Mouse (Mus musculus): ENCODE data around the gene Herpud1. TPM values are rescaled to one million over a fixed set of nuclear protein-coding genes. Genes with fewer than 3 reads are reported as not detected.
A peak's percentile ranks its signal among the peaks of the same experiment; 100 is the strongest.

The Herpud1 gene
- total and polyA plus RNA-seq, 3 experiments = 216 to 349 (median 272) TPM

- H3K4me3 ChIP-seq = no peak overlapping the region
- no peaks in the 10 kb centered on the region for H3K27me3 ChIP-seq (ENCODE audit: control insufficient read depth, insufficient read depth, low read length)
- no peak for TF ChIP-seq POLR2A (IDR thresholded peaks at IDR 0.05; ENCODE audit: insufficient read depth, low read depth, low read length)
- TF ChIP-seq EP300 (IDR thresholded peaks at IDR 0.05; ENCODE audit: insufficient read depth, low read depth, low read length) = no peak
- no peak for TF ChIP-seq CTCF (IDR thresholded peaks at IDR 0.05)
- no peaks in the 10 kb centered on the region for H3K4me1 ChIP-seq (ENCODE audit: control insufficient read depth, insufficient read depth, low read length)
- 70% methylated on average over 6 of the region's 6 CpGs for WGBS
- no peak overlapping the region for H3K27ac ChIP-seq
- intact Hi-C loops (cut with DNase I) = no loop called here
- no peaks in the 10 kb centered on the region for H3K79me2 ChIP-seq (replicated peaks; ENCODE audit: control insufficient read depth, insufficient read depth, low read length)
- no peaks in the 10 kb centered on the region for H3K36me3 ChIP-seq (ENCODE audit: control insufficient read depth, insufficient read depth, low read length)
- no peak overlapping the region for H3K9ac ChIP-seq (ENCODE audit: low read depth, low read length)
- DNase-seq = no peak
Measured at GRCm38 (mm10) chr8:94412518-94412917, 26.3 kb downstream of the Herpud1 start.

- Histone ChIP-seq H3K27me3 (ENCODE audit: control insufficient read depth, insufficient read depth, low read length) (no peaks in the 10 kb centered on the region), H3K36me3 (ENCODE audit: control insufficient read depth, insufficient read depth, low read length) (no peaks in the 10 kb centered on the region), H3K4me3 (no peak overlapping the region), H3K79me2 (replicated peaks; ENCODE audit: control insufficient read depth, insufficient read depth, low read length) (no peaks in the 10 kb centered on the region), H3K4me1 (ENCODE audit: control insufficient read depth, insufficient read depth, low read length) (no peaks in the 10 kb centered on the region), H3K27ac (no peak overlapping the region), H3K9ac (ENCODE audit: low read depth, low read length) (no peak overlapping the region)
- 85% methylated on average over 6 of the region's 6 CpGs for WGBS
- intact Hi-C loops (cut with DNase I) = no loop called here
- DNase-seq = no peak
- TF ChIP-seq EP300 (IDR thresholded peaks at IDR 0.05; ENCODE audit: insufficient read depth, low read depth, low read length) (no peak), POLR2A (IDR thresholded peaks at IDR 0.05; ENCODE audit: insufficient read depth, low read depth, low read length) (no peak), CTCF (IDR thresholded peaks at IDR 0.05) (no peak)
Measured at GRCm38 (mm10) chr8:94413509-94413908, 27.3 kb downstream of the Herpud1 start.

- TF ChIP-seq POLR2A (IDR thresholded peaks at IDR 0.05; ENCODE audit: insufficient read depth, low read depth, low read length) = no peak
- TF ChIP-seq CTCF (IDR thresholded peaks at IDR 0.05) = no peak
- no peak for TF ChIP-seq EP300 (IDR thresholded peaks at IDR 0.05; ENCODE audit: insufficient read depth, low read depth, low read length)
- Histone ChIP-seq H3K36me3 (ENCODE audit: control insufficient read depth, insufficient read depth, low read length) (no peaks in the 10 kb centered on the region), H3K27me3 (ENCODE audit: control insufficient read depth, insufficient read depth, low read length) (no peaks in the 10 kb centered on the region), H3K27ac (no peak overlapping the region), H3K4me1 (ENCODE audit: control insufficient read depth, insufficient read depth, low read length) (no peaks in the 10 kb centered on the region), H3K9ac (ENCODE audit: low read depth, low read length) (no peak overlapping the region), H3K4me3 (no peak overlapping the region), H3K79me2 (replicated peaks; ENCODE audit: control insufficient read depth, insufficient read depth, low read length) (no peaks in the 10 kb centered on the region)
- 58% methylated on average over 2 of the region's 2 CpGs for whole genome bisulfite sequencing
- peak in 1 of 2 experiments; percentile 5 for DNase-seq
- intact Hi-C loops (cut with DNase I) = no loop called here
Measured at GRCm38 (mm10) chr8:94415218-94415617, 29.0 kb downstream of the Herpud1 start.

GRCm38 (mm10) chr8:94418017-94418416 is 31.8 kb downstream of the Herpud1 start:
- WGBS = 55% methylated on average over 9 of the region's 9 CpGs
- no peak overlapping the region for H3K27ac ChIP-seq
- no peak for DNase-seq
- no peak overlapping the region for H3K9ac ChIP-seq (ENCODE audit: low read depth, low read length)
- no peak overlapping the region for H3K4me3 ChIP-seq
- no peaks in the 10 kb centered on the region for H3K4me1 ChIP-seq (ENCODE audit: control insufficient read depth, insufficient read depth, low read length)
- H3K27me3 ChIP-seq (ENCODE audit: control insufficient read depth, insufficient read depth, low read length) = no peaks in the 10 kb centered on the region
- TF ChIP-seq POLR2A (IDR thresholded peaks at IDR 0.05; ENCODE audit: insufficient read depth, low read depth, low read length) (no peak), EP300 (IDR thresholded peaks at IDR 0.05; ENCODE audit: insufficient read depth, low read depth, low read length) (no peak), CTCF (IDR thresholded peaks at IDR 0.05) (no peak)
- no peaks in the 10 kb centered on the region for H3K36me3 ChIP-seq (ENCODE audit: control insufficient read depth, insufficient read depth, low read length)
- no peaks in the 10 kb centered on the region for H3K79me2 ChIP-seq (replicated peaks; ENCODE audit: control insufficient read depth, insufficient read depth, low read length)
- intact Hi-C loops (cut with DNase I) = no loop called here

GRCm38 (mm10) chr8:94422270-94422669 is 36.0 kb downstream of the Herpud1 start:
- no peak for DNase-seq
- TF ChIP-seq POLR2A (IDR thresholded peaks at IDR 0.05; ENCODE audit: insufficient read depth, low read depth, low read length) = no peak
- no peak for TF ChIP-seq CTCF (IDR thresholded peaks at IDR 0.05)
- TF ChIP-seq EP300 (IDR thresholded peaks at IDR 0.05; ENCODE audit: insufficient read depth, low read depth, low read length) = no peak
- no peaks in the 10 kb centered on the region for H3K36me3 ChIP-seq (ENCODE audit: control insufficient read depth, insufficient read depth, low read length)
- no peak overlapping the region for H3K27ac ChIP-seq
- H3K4me1 ChIP-seq (ENCODE audit: control insufficient read depth, insufficient read depth, low read length) = no peaks in the 10 kb centered on the region
- intact Hi-C loops (cut with DNase I) = no loop called here
- 86% methylated on average over 4 of the region's 4 CpGs for WGBS
- no peaks in the 10 kb centered on the region for H3K27me3 ChIP-seq (ENCODE audit: control insufficient read depth, insufficient read depth, low read length)
- H3K4me3 ChIP-seq = no peak overlapping the region
- no peaks in the 10 kb centered on the region for H3K79me2 ChIP-seq (replicated peaks; ENCODE audit: control insufficient read depth, insufficient read depth, low read length)
- H3K9ac ChIP-seq (ENCODE audit: low read depth, low read length) = no peak overlapping the region

- Histone ChIP-seq H3K36me3 (ENCODE audit: control insufficient read depth, insufficient read depth, low read length) (no peaks in the 10 kb centered on the region), H3K9ac (ENCODE audit: low read depth, low read length) (no peak overlapping the region), H3K27me3 (ENCODE audit: control insufficient read depth, insufficient read depth, low read length) (no peaks in the 10 kb centered on the region), H3K79me2 (replicated peaks; ENCODE audit: control insufficient read depth, insufficient read depth, low read length) (no peaks in the 10 kb centered on the region), H3K4me1 (ENCODE audit: control insufficient read depth, insufficient read depth, low read length) (no peaks in the 10 kb centered on the region; the same call in 1 of the 2 replicates), H3K4me3 (no peak overlapping the region), H3K27ac (no peak overlapping the region)
- WGBS = 51% methylated on average over 10 of the region's 10 CpGs
- intact Hi-C loops (cut with DNase I) = no loop called here
- DNase-seq = no peak
- TF ChIP-seq CTCF (IDR thresholded peaks at IDR 0.05) = no peak
- TF ChIP-seq EP300 (IDR thresholded peaks at IDR 0.05; ENCODE audit: insufficient read depth, low read depth, low read length) = no peak
- no peak for TF ChIP-seq POLR2A (IDR thresholded peaks at IDR 0.05; ENCODE audit: insufficient read depth, low read depth, low read length)
Measured at GRCm38 (mm10) chr8:94427953-94428352, 41.7 kb downstream of the Herpud1 start.
